Mouse (Mus musculus) heart, postnatal 0 days (tissue): ENCODE results near the gene Fhad1. TPM values are rescaled to one million over a fixed set of nuclear protein-coding genes. Genes with fewer than 3 reads are reported as not detected.
A peak's percentile ranks its signal among the peaks of the same experiment; 100 is the strongest.

Source experiments
- ATAC-seq: fragments of 200-750 bp; cut with Nextera tagmentation; 2 replicates; pipeline ENCODE4 v1.8.0; 2017; ENCODE audit warnings: low read depth, moderate number of reproducible peaks, moderate library complexity; ENCODE audit not compliant: insufficient read depth
- DNase-seq: peaks from one replicate; pipeline ENCODE4 v3.0.0-alpha.2; 2016; ENCODE audit warnings: low spot score
- H3K27ac ChIP-seq: fragments of 300-500 bp; sonication (generic); 2 replicates; pipeline ENCODE4 v1.5.1; 2014; ENCODE audit warnings: low read depth, mild to moderate bottlenecking
- H3K27me3 ChIP-seq: fragments of 300-500 bp; sonication (generic); 2 replicates; pipeline ENCODE4 v1.6.1; 2014; ENCODE audit warnings: low read length, mixed read lengths; ENCODE audit not compliant: control insufficient read depth, insufficient read depth
- H3K36me3 ChIP-seq: fragments of 300-500 bp; sonication (generic); replicated peaks from 2 replicates; pipeline ENCODE4 v1.6.1; 2014; ENCODE audit warnings: low read length, mixed read lengths; ENCODE audit not compliant: control insufficient read depth, insufficient read depth
- H3K4me1 ChIP-seq: fragments of 300-500 bp; sonication (generic); 2 replicates; pipeline ENCODE4 v1.6.1; 2014; ENCODE audit warnings: antibody characterized with exemption; ENCODE audit not compliant: control insufficient read depth, insufficient read depth
- H3K4me2 ChIP-seq: fragments of 300-500 bp; sonication (generic); 2 replicates; pipeline ENCODE4 v1.6.1; 2014; ENCODE audit warnings: low read depth, mild to moderate bottlenecking, low read length, moderate library complexity
- H3K4me3 ChIP-seq: fragments of 300-500 bp; sonication (generic); 2 replicates; pipeline ENCODE4 v1.5.1; 2014; ENCODE audit warnings: low read depth, low read length
- H3K9ac ChIP-seq: fragments of 300-500 bp; sonication (generic); replicated peaks from 2 replicates; pipeline ENCODE4 v1.6.1; 2014; ENCODE audit warnings: low read depth, low read length, mixed read lengths
- H3K9me3 ChIP-seq: fragments of 300-500 bp; sonication (generic); replicated peaks from 2 replicates; pipeline ENCODE4 v1.6.1; 2016; ENCODE audit warnings: low read length; ENCODE audit not compliant: control insufficient read depth
- CTCF ChIP-seq: IDR thresholded peaks from 2 replicates; pipeline ENCODE4 v1.5.1; 2016; ENCODE audit warnings: antibody characterized with exemption, control low read depth, low read depth
- EP300 ChIP-seq: IDR thresholded peaks from 2 replicates; pipeline ENCODE4 v1.6.1; 2016; ENCODE audit warnings: antibody characterized with exemption, low read depth
- WGBS: fragments of 180-500 bp; shearing (Covaris S2); extraction: QIAGEN DNeasy Blood & Tissue Kit; methylation state at CpG from one replicate; pipeline ENCODE4 v1.1.7; 2014; 5-methylcytosine and 5-hydroxymethylcytosine counted together
- polyA plus RNA-seq: library from polyadenylated mRNA; unstranded; fragments of >200 nt; fragmentation: Nextera tagmentation; extraction: Ambion mirVana; gene quantifications from 2 replicates; pipeline ENCODE4 v1.2.1, GENCODE M21; 2015
- total RNA-seq: library from RNA; depleted of rRNA; stranded (reverse); fragments of >200 nt; gene quantifications from 2 replicates; pipeline ENCODE4 v1.2.3, GENCODE M21; 2014; ENCODE audit warnings: low replicate concordance

Gene Fhad1
- total and polyA plus RNA-seq, 2 experiments from 2014 or later, result 2.7 TPM; not detected in 1

- DNase-seq, result no peak
- no peaks in the 10 kb centered on the region for H3K9me3 ChIP-seq
- WGBS, result 61% methylated on average over 4 of the region's 4 CpGs
- no peak for ATAC-seq
- H3K36me3 ChIP-seq, result peaks cover 16% of the 10 kb centered on the region; the same call in 1 of the 2 replicates
- H3K4me1 ChIP-seq, result peaks cover 14% of the 10 kb centered on the region
- H3K27me3 ChIP-seq, result no peaks in the 10 kb centered on the region
- H3K9ac ChIP-seq, result no peak overlapping the region
- H3K27ac ChIP-seq, result no peak overlapping the region
- H3K4me2 ChIP-seq, result no peak overlapping the region
- TF ChIP-seq CTCF (no peak), EP300 (no peak)
- no peak overlapping the region for H3K4me3 ChIP-seq
Measured at GRCm38 (mm10) chr4:142037897-142038296, 23.0 kb upstream of the Fhad1 start.

- no peak overlapping the region for H3K4me3 ChIP-seq
- ATAC-seq (no peak), DNase-seq (no peak)
- peaks cover 7% of the 10 kb centered on the region for H3K4me1 ChIP-seq
- no peak overlapping the region for H3K9ac ChIP-seq
- no peaks in the 10 kb centered on the region for H3K27me3 ChIP-seq
- H3K27ac ChIP-seq, result no peak overlapping the region
- no peaks in the 10 kb centered on the region for H3K9me3 ChIP-seq
- TF ChIP-seq CTCF (no peak), EP300 (no peak)
- peaks cover 15% of the 10 kb centered on the region for H3K36me3 ChIP-seq
- no peak overlapping the region; the same call in 1 of the 2 replicates for H3K4me2 ChIP-seq
- WGBS, result 10% methylated on average over 13 of the region's 13 CpGs
Measured at GRCm38 (mm10) chr4:142028533-142028932, 13.7 kb upstream of the Fhad1 start.

DNA sequence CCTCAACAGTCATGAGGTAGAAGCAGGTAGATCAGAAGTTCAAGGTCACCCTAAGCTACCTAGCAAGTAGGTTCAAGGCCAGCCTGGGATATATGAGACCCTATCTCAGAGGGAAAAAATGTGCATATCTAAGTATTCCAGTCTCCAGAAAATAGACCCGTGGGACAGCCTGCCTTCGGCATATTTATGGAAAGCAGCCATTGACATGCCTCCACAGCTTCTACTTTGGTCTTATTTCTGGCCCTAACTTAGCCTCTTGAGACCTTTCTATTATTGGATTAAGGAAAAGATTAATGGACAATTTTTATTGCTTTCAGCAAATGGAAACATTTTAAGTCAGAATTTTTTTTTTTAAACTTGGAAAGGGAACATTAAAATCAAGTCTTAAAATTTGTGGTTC, 12.1 kb upstream of the Fhad1 start:
- no peak for TF ChIP-seq EP300
- no peak for TF ChIP-seq CTCF
- H3K9ac ChIP-seq, result no peak overlapping the region
- H3K27ac ChIP-seq, result no peak overlapping the region
- no peaks in the 10 kb centered on the region for H3K27me3 ChIP-seq
- no peak for DNase-seq
- peaks cover 10% of the 10 kb centered on the region for H3K36me3 ChIP-seq
- H3K4me2 ChIP-seq, result no peak overlapping the region
- no peaks in the 10 kb centered on the region for H3K9me3 ChIP-seq
- peaks cover 7% of the 10 kb centered on the region for H3K4me1 ChIP-seq
- ATAC-seq, result no peak
- WGBS, result 33% methylated on average over 2 of the region's 2 CpGs
- no peak overlapping the region for H3K4me3 ChIP-seq

DNA sequence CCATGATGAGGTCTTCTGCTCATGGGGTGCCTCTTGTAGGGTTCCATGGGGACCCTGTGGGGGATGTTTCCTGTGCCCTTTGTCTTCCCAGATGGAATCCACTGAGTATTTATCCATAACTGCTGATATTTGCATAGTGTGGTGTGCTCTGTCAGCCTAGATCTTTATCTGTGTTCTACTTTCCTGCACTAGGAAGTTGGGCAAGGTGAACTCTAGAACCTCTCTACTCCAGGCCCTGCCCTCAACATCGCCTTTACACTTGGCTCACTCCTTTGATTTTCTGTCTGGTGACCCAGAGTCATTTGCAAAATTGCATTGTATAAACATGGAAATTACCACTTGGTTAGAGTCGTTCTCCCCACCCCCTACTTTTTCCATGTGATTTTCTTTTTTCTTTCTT, 9.7 kb upstream of the Fhad1 start:
- Histone ChIP-seq H3K27ac (no peak overlapping the region), H3K4me3 (no peak overlapping the region), H3K27me3 (no peaks in the 10 kb centered on the region), H3K36me3 (no peaks in the 10 kb centered on the region), H3K9me3 (no peaks in the 10 kb centered on the region), H3K4me2 (no peak overlapping the region), H3K9ac (no peak overlapping the region), H3K4me1 (peaks cover 7% of the 10 kb centered on the region)
- no peak for TF ChIP-seq CTCF
- no peak for TF ChIP-seq EP300
- ATAC-seq (no peak), DNase-seq (no peak)
- WGBS, result 92% methylated on average over 2 of the region's 2 CpGs

- Histone ChIP-seq H3K4me3 (no peak overlapping the region), H3K4me1 (no peaks in the 10 kb centered on the region; the same call in 1 of the 2 replicates), H3K9ac (no peak overlapping the region), H3K27ac (no peak overlapping the region), H3K27me3 (no peaks in the 10 kb centered on the region), H3K36me3 (no peaks in the 10 kb centered on the region), H3K4me2 (no peak overlapping the region), H3K9me3 (no peaks in the 10 kb centered on the region)
- TF ChIP-seq CTCF, result no peak
- WGBS, result 71% methylated on average over 4 of the region's 4 CpGs
- ATAC-seq (no peak), DNase-seq (no peak)
Measured at GRCm38 (mm10) chr4:142023166-142023565, 8.3 kb upstream of the Fhad1 start.

- ATAC-seq (peak; percentile 52), DNase-seq (peak; percentile 75)
- Histone ChIP-seq H3K4me3 (no peak overlapping the region), H3K4me1 (peaks cover 19% of the 10 kb centered on the region), H3K9me3 (no peaks in the 10 kb centered on the region), H3K27me3 (no peaks in the 10 kb centered on the region), H3K27ac (peak overlapping the region; percentile 7; the same call in 1 of the 2 replicates), H3K36me3 (no peaks in the 10 kb centered on the region), H3K9ac (peak overlapping the region; percentile 31; the same call in 1 of the 2 replicates), H3K4me2 (peak overlapping the region; percentile 19)
- TF ChIP-seq EP300 (peak; percentile 60; the same call in 1 of the 2 replicates), CTCF (no peak)
- 8% methylated on average over 15 of the region's 15 CpGs for WGBS
Measured at GRCm38 (mm10) chr4:142017686-142018085, 2.8 kb upstream of the Fhad1 start.
